Mouse (Mus musculus): ENCODE results near the gene 4930402H24Rik. TPM values are rescaled to one million over a fixed set of nuclear protein-coding genes. Genes with fewer than 3 reads are reported as not detected.

Gene 4930402H24Rik
- polyA plus RNA-seq, 1 experiment from 2014 or later = 36.7 TPM

- H3K9ac ChIP-seq = no peak overlapping the region
- WGBS = 86% methylated on average over 3 of the region's 3 CpGs
- no peaks in the 10 kb centered on the region for H3K4me1 ChIP-seq
- H3K27me3 ChIP-seq = no peaks in the 10 kb centered on the region
- no peak overlapping the region for H3K4me3 ChIP-seq
- H3K27ac ChIP-seq = no peak overlapping the region
- ATAC-seq (ENCODE audit: insufficient number of reproducible peaks, low FRiP score, low TSS enrichment, low read depth) = no peak
- H3K9me3 ChIP-seq = no peaks in the 10 kb centered on the region
- peaks cover 22% of the 10 kb centered on the region for H3K36me3 ChIP-seq
- no peak overlapping the region for H3K4me2 ChIP-seq
Measured at GRCm38 (mm10) chr2:130754596-130754995, 151.6 kb downstream of the 4930402H24Rik start.

GRCm38 (mm10) chr2:130750449-130750848, 155.8 kb downstream of the 4930402H24Rik start:
- WGBS = 55% methylated on average over 8 of the region's 8 CpGs
- Histone ChIP-seq H3K9ac (no peak overlapping the region), H3K4me3 (no peak overlapping the region), H3K27me3 (no peaks in the 10 kb centered on the region), H3K4me1 (no peaks in the 10 kb centered on the region), H3K27ac (no peak overlapping the region), H3K4me2 (no peak overlapping the region), H3K9me3 (no peaks in the 10 kb centered on the region), H3K36me3 (peaks cover 39% of the 10 kb centered on the region)
- no peak for ATAC-seq (ENCODE audit: insufficient number of reproducible peaks, low FRiP score, low TSS enrichment, low read depth)

- 78% methylated on average over 3 of the region's 3 CpGs for WGBS
- no peak overlapping the region for H3K9ac ChIP-seq
- no peaks in the 10 kb centered on the region for H3K9me3 ChIP-seq
- H3K27me3 ChIP-seq = no peaks in the 10 kb centered on the region
- H3K27ac ChIP-seq = no peak overlapping the region
- no peak overlapping the region for H3K4me2 ChIP-seq
- H3K4me3 ChIP-seq = no peak overlapping the region
- no peaks in the 10 kb centered on the region for H3K4me1 ChIP-seq
- ATAC-seq (ENCODE audit: insufficient number of reproducible peaks, low FRiP score, low TSS enrichment, low read depth) = no peak
- H3K36me3 ChIP-seq = peaks cover 46% of the 10 kb centered on the region
Measured at GRCm38 (mm10) chr2:130749708-130750107, 156.5 kb downstream of the 4930402H24Rik start.

GRCm38 (mm10) chr2:130743576-130743975, 162.6 kb downstream of the 4930402H24Rik start:
- H3K4me2 ChIP-seq = no peak overlapping the region
- no peak overlapping the region for H3K27ac ChIP-seq
- H3K36me3 ChIP-seq = peaks cover 90% of the 10 kb centered on the region
- H3K9me3 ChIP-seq = no peaks in the 10 kb centered on the region
- no peak for ATAC-seq (ENCODE audit: insufficient number of reproducible peaks, low FRiP score, low TSS enrichment, low read depth)
- no peak overlapping the region for H3K9ac ChIP-seq
- 95% methylated on average over 1 of the region's 1 CpGs for WGBS
- H3K4me1 ChIP-seq = no peaks in the 10 kb centered on the region
- no peaks in the 10 kb centered on the region for H3K27me3 ChIP-seq
- H3K4me3 ChIP-seq = no peak overlapping the region

GRCm38 (mm10) chr2:130740096-130740495, 166.1 kb downstream of the 4930402H24Rik start:
- H3K27me3 ChIP-seq = no peaks in the 10 kb centered on the region
- no peak for ATAC-seq (ENCODE audit: insufficient number of reproducible peaks, low FRiP score, low TSS enrichment, low read depth)
- no peaks in the 10 kb centered on the region for H3K4me1 ChIP-seq
- H3K9me3 ChIP-seq = no peaks in the 10 kb centered on the region
- no peak overlapping the region for H3K27ac ChIP-seq
- no peak overlapping the region for H3K4me3 ChIP-seq
- peaks cover 86% of the 10 kb centered on the region for H3K36me3 ChIP-seq
- WGBS = 65% methylated on average over 4 of the region's 4 CpGs
- no peak overlapping the region for H3K9ac ChIP-seq
- no peak overlapping the region for H3K4me2 ChIP-seq

GRCm38 (mm10) chr2:130738019-130738418, 168.2 kb downstream of the 4930402H24Rik start:
- WGBS = 77% methylated on average over 6 of the region's 6 CpGs
- Histone ChIP-seq H3K27ac (no peak overlapping the region), H3K9ac (no peak overlapping the region), H3K4me1 (no peaks in the 10 kb centered on the region), H3K9me3 (no peaks in the 10 kb centered on the region), H3K27me3 (no peaks in the 10 kb centered on the region), H3K36me3 (peaks cover 83% of the 10 kb centered on the region), H3K4me3 (no peak overlapping the region), H3K4me2 (no peak overlapping the region)
- no peak for ATAC-seq (ENCODE audit: insufficient number of reproducible peaks, low FRiP score, low TSS enrichment, low read depth)

GRCm38 (mm10) chr2:130735281-130735680, 170.9 kb downstream of the 4930402H24Rik start:
- H3K36me3 ChIP-seq = peaks cover 81% of the 10 kb centered on the region
- H3K4me3 ChIP-seq = no peak overlapping the region
- no peak overlapping the region for H3K9ac ChIP-seq
- no peaks in the 10 kb centered on the region for H3K4me1 ChIP-seq
- no peaks in the 10 kb centered on the region for H3K27me3 ChIP-seq
- no peaks in the 10 kb centered on the region for H3K9me3 ChIP-seq
- H3K4me2 ChIP-seq = no peak overlapping the region
- ATAC-seq (ENCODE audit: insufficient number of reproducible peaks, low FRiP score, low TSS enrichment, low read depth) = no peak
- no peak overlapping the region for H3K27ac ChIP-seq
- WGBS = 74% methylated on average over 5 of the region's 5 CpGs

GRCm38 (mm10) chr2:130733444-130733843, 172.8 kb downstream of the 4930402H24Rik start:
- H3K27me3 ChIP-seq = no peaks in the 10 kb centered on the region
- no peak for ATAC-seq (ENCODE audit: insufficient number of reproducible peaks, low FRiP score, low TSS enrichment, low read depth)
- no peaks in the 10 kb centered on the region for H3K9me3 ChIP-seq
- no peak overlapping the region for H3K4me2 ChIP-seq
- H3K4me3 ChIP-seq = no peak overlapping the region
- H3K36me3 ChIP-seq = peaks cover 81% of the 10 kb centered on the region
- H3K27ac ChIP-seq = no peak overlapping the region
- WGBS = 95% methylated on average over 2 of the region's 3 CpGs
- no peak overlapping the region for H3K9ac ChIP-seq
- no peaks in the 10 kb centered on the region for H3K4me1 ChIP-seq

GRCm38 (mm10) chr2:130731855-130732254, 174.4 kb downstream of the 4930402H24Rik start:
- H3K4me1 ChIP-seq = no peaks in the 10 kb centered on the region
- H3K36me3 ChIP-seq = peaks cover 82% of the 10 kb centered on the region
- H3K9ac ChIP-seq = no peak overlapping the region
- H3K4me2 ChIP-seq = no peak overlapping the region
- no peak overlapping the region for H3K27ac ChIP-seq
- ATAC-seq (ENCODE audit: insufficient number of reproducible peaks, low FRiP score, low TSS enrichment, low read depth) = no peak
- 61% methylated on average over 5 of the region's 5 CpGs for WGBS
- H3K4me3 ChIP-seq = no peak overlapping the region
- no peaks in the 10 kb centered on the region for H3K9me3 ChIP-seq
- H3K27me3 ChIP-seq = no peaks in the 10 kb centered on the region

GRCm38 (mm10) chr2:130730746-130731145, 175.5 kb downstream of the 4930402H24Rik start:
- no peak for ATAC-seq (ENCODE audit: insufficient number of reproducible peaks, low FRiP score, low TSS enrichment, low read depth)
- WGBS = 89% methylated on average over 9 of the region's 9 CpGs
- H3K9ac ChIP-seq = no peak overlapping the region
- no peaks in the 10 kb centered on the region for H3K27me3 ChIP-seq
- H3K4me1 ChIP-seq = no peaks in the 10 kb centered on the region
- H3K4me3 ChIP-seq = no peak overlapping the region
- no peaks in the 10 kb centered on the region for H3K9me3 ChIP-seq
- peaks cover 85% of the 10 kb centered on the region for H3K36me3 ChIP-seq
- H3K4me2 ChIP-seq = no peak overlapping the region
- no peak overlapping the region for H3K27ac ChIP-seq

- WGBS = 95% methylated on average over 2 of the region's 2 CpGs
- Histone ChIP-seq H3K27me3 (no peaks in the 10 kb centered on the region), H3K4me1 (no peaks in the 10 kb centered on the region), H3K27ac (no peak overlapping the region), H3K4me2 (no peak overlapping the region), H3K4me3 (no peak overlapping the region), H3K9me3 (no peaks in the 10 kb centered on the region), H3K9ac (no peak overlapping the region), H3K36me3 (peaks cover 86% of the 10 kb centered on the region)
- no peak for ATAC-seq (ENCODE audit: insufficient number of reproducible peaks, low FRiP score, low TSS enrichment, low read depth)
Measured at GRCm38 (mm10) chr2:130728906-130729585, 177.2 kb downstream of the 4930402H24Rik start.

- Histone ChIP-seq H3K9ac (no peak overlapping the region), H3K27me3 (no peaks in the 10 kb centered on the region), H3K27ac (no peak overlapping the region), H3K4me2 (no peak overlapping the region), H3K9me3 (no peaks in the 10 kb centered on the region), H3K4me1 (no peaks in the 10 kb centered on the region), H3K4me3 (no peak overlapping the region), H3K36me3 (peaks cover 89% of the 10 kb centered on the region)
- no peak for ATAC-seq (ENCODE audit: insufficient number of reproducible peaks, low FRiP score, low TSS enrichment, low read depth)
- 93% methylated on average over 1 of the region's 1 CpGs for WGBS
Measured at GRCm38 (mm10) chr2:130727752-130728151, 178.5 kb downstream of the 4930402H24Rik start.

- H3K4me2 ChIP-seq = no peak overlapping the region
- H3K36me3 ChIP-seq = peaks cover 77% of the 10 kb centered on the region
- WGBS = 83% methylated on average over 4 of the region's 4 CpGs
- no peaks in the 10 kb centered on the region for H3K9me3 ChIP-seq
- no peak for ATAC-seq (ENCODE audit: insufficient number of reproducible peaks, low FRiP score, low TSS enrichment, low read depth)
- no peaks in the 10 kb centered on the region for H3K4me1 ChIP-seq
- H3K4me3 ChIP-seq = no peak overlapping the region
- no peak overlapping the region for H3K9ac ChIP-seq
- H3K27ac ChIP-seq = no peak overlapping the region
- no peaks in the 10 kb centered on the region for H3K27me3 ChIP-seq
Measured at GRCm38 (mm10) chr2:130724369-130724768, 181.8 kb downstream of the 4930402H24Rik start.
